Mouse (Mus musculus) CD4-positive, CD25-positive, alpha-beta regulatory T cell, adult 2 months (primary cell): Measurements from ENCODE around the gene Rhbdf2.
A peak's percentile ranks its signal among the peaks of the same experiment; 100 is the strongest.

Experiments
- DNase-seq: peaks from one replicate; pipeline ENCODE4 v3.0.0-alpha.2; 2012; ENCODE audit warnings: low read depth, low spot score

The Rhbdf2 gene

DNA sequence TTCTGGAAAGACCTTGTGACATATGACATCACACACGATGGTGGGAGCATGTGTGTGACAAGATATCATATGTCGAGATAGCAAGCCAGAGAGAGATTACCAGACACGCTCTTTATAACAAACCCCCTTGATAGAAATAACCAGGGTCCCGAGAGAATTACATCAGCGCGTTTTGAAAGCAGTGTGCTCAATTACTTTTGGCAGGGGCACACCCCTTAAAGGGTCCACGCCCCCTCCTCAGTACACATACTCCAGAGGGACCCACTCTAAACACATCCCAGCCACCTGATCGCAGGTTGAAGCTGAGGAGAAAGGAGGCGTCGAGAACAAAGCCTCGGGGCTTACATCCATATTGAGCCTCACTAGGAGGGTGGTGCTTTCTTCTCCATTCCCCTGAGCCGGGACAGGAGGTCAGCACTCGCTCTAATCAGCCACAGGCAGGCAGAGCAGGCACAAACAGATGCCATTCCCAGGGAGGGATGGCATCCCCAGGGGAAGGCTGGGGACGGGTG is 37.7 kb downstream of the Rhbdf2 start:
- no peak for DNase-seq

DNA sequence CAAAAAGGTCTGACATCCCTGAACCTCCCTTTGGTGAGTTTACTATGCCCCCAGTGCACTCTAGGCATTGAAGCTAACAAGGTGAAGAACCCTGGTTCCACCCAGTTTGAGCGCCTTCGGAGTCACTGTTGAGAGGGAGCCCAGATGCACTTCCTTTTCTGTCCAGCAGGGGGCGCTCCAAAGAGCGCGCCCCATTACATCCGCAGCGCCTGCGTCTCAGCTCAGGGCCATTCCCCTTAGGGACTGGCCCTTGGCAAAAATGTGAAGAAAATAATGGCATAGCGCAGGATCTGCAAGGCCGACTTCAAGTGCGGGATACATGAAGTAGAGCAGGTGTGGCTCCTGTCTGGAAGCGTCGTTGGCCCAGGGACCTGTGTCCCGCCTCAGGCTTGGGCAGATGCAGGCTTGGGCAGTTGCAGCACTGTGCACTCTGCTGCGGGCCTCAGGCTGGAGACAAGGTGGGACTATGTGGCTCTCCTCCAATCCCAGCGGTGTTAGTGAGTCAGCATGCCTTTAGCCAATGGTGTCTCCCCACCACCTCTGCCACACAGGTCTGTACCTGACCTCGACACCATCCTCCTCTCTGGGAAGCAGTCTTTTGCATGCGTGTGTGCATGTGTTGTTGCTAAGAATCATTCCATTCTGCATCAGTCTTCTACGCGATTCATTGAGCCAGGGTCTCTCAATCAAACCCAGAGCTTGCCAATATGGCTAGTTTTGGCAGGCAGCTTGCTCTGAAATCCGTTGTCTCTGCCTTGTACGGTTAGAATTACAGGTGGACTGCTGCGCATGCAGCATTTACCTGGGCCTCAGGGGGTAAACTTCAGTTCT is 39.8 kb downstream of the Rhbdf2 start:
- DNase-seq = peak; percentile 83

DNA sequence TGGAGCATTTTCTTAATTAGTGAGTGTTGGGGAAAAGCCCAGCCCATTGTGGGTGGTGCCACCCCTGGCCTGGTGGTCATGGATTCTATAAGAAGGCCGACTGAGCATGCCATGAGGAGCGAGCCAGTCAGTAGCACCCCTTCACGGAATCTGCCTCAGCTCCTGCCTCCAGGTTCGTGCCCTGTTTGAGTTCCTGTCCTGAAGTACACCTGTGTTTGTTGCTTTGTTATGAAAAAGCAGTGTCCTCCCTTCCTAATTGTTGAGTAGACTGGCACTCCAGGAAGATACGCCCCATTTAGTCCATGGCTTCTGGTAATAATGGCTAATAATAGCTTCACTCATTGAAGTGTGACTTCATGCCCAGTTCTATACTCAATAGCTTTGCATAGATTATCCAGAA is 40.5 kb downstream of the Rhbdf2 start, which contains the start of gene Aanat:
Gene Aanat (plus strand): TSS at position 123 of the 400 bp plus-strand sequence.
- DNase-seq = no peak

DNA sequence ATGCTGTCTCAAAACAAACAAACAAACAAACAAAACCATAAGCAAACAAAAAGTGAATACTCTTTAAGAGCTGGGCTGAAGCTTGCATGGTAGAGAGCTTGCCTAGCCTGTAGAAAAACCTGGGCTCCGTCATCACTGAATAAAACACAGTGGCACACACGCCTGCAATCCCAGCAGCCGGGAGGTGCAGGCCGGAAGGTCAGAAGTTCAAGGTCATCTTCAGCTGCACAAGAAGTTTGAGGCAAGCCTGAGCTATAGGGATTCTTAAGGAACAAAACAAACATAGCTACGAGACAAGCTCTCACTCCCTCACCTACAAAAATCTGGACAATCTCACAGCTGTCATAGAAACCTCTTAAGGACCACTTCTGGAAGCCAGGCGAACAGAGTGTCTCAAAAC is 41.1 kb downstream of the Rhbdf2 start:
- no peak for DNase-seq

DNA sequence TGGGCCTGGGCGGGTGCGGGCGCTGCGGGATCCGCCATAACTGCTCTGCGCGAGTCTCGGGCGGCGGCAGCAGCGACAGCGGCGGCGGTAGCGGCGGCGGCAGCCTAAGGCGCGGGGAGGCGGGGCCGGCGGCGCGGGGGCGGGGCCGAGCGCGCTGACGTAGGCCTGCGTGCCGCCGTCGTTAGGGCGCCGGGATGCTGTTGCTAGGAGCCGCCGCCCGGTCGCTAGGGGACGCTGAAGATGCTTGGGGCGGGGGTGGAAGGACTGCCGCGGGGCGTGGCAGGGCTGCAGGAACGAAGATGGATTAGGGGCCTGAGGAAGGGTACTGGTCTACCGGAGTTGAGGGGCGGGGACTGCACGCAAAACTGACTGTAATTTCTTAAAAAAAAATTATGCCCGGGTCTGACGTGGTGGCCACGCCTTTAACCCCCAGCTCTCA is 45.4 kb downstream of the Rhbdf2 start, which contains the start of gene Ube2o:
Gene Ube2o (minus strand): TSS at position 72 of the 439 bp plus-strand sequence.
- peak; percentile 97 for DNase-seq

DNA sequence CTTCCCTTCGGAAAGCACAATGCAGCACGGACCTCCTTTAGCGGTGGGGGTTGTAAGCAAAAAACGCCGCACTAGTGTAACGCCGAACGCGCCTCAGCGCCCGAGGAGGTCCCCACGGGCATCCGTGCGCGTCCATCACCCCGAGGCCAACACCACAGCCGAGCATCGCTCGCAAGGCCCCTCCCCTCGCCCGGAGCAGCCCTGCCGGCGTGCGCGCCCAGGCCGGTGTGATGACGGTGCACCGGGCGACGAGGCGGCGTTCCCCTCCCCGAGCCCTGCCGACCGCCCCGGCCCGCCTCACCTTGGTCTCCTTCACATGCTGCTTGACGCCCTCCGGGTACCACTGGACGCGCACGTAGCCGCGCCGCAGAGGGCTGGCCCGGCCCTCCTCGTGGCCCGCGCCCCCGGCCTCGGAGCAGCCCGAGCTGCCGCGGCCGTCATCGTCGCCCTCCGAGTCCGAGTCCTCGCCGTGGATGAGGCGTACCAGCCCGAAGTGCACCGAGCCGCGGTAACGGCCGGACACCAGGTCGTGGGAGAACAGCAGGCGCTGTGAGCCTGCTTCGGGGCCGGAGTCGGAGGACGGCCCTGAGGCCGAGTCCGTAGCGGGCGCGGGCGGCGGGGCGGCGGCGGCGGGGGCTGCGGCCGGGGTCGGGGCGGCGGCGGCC is 46.0 kb downstream of the Rhbdf2 start:
- DNase-seq = peak; percentile 78

DNA sequence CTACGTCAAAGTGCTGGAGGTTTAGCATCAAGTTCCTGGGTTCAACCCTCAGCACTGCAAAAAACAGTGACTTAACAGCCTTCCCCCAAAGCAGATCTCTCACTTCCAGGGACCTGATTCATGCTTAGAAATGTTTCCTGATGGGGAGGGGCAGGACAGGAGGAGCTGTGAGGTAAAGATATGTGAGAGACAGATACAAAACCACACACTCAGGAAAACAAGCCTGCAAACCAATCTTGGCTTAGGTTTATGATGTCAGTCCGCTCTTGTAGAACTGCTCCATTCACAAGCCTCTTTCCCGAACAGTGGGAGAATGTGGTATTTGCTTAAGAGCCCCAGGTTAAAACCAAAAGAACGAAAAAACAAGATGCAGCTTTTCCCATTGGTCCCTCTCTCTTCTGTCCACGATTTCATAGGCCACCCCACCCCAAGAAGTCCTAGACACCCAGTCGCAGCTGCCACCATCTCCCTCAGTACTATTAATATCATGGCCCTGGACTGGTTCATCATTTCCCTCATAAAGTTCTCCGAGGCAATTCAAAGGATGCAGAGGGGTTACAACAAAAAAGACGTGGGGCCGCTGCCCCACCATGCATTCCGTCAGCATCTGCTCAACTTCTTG is 46.7 kb downstream of the Rhbdf2 start:
- no peak for DNase-seq

DNA sequence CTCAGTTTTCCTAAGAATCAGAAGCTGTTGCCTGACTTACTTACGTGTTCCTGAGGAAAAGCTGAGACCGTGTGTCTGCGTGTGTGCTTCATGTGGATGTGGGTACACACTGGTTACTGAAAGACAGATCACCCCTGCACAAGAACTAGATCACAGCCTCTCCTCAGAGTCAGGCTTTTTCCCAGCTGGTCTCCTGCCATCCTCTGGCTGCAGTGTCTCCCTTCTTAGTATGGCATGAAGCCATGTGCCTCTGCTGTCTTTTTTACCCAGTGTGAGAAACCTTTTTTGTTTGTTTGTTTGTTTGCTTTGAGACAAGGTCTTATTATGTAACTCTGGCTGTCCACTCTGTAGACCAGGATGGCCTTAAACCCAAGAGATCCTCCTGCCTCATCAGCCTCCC is 47.5 kb downstream of the Rhbdf2 start:
- no peak for DNase-seq

DNA sequence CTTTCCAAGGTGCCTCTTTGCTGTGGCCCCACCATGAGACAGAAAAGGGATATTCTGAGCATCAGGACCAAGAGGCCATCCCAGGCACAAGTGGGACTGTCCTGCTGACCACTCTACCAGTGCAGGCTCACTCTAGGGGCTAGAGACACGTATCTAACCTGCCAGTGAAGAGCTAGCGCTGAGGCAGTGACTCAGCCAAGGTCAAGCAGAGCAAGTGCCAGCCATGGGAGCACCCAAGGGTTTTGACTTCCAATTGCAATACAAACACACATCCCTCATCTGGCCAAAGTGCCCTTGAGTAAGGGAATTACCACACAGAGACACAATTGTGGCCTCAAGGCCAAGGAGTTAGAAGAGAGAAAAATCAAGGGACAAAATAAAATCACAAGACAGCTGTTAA is 51.4 kb downstream of the Rhbdf2 start:
- no peak for DNase-seq

DNA sequence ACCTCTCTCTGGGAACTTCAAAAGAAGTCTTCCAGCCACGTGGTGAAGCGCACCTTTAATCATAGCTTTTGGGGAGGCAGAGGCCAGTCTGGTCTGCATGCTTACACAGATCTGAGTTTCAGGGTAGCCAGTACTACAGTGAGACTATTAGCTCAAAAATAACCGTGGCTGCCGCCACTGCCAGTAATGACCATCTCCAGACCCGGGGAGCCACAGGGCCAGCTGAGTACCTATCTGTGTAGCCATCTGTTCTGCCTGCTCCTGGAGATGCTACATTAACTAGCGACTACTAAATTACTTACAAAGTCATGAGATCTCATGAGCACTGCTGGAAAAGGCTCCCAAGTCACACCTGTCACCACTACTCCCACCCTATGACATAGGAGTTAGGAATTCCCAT is 51.8 kb downstream of the Rhbdf2 start:
- DNase-seq = no peak

DNA sequence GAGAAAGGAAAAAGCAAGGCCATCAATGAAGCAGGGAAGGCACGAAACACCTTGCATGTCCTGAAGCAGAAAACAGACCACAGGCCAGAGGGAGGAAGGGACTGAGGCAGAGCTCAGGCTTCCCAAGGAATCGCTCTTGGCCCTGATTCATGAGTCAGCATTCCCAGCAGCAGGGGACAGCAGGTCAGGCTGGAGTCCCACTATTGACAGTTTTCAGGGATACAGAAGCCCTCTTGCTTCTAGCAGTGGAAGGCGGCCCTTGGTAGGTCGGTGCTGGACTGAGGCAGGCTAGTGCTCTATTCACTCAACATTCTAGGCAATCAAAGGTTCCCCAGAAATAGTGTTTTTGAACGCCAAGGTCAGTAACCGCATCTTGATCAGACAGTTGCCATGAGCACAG is 52.3 kb downstream of the Rhbdf2 start:
- DNase-seq = no peak

DNA sequence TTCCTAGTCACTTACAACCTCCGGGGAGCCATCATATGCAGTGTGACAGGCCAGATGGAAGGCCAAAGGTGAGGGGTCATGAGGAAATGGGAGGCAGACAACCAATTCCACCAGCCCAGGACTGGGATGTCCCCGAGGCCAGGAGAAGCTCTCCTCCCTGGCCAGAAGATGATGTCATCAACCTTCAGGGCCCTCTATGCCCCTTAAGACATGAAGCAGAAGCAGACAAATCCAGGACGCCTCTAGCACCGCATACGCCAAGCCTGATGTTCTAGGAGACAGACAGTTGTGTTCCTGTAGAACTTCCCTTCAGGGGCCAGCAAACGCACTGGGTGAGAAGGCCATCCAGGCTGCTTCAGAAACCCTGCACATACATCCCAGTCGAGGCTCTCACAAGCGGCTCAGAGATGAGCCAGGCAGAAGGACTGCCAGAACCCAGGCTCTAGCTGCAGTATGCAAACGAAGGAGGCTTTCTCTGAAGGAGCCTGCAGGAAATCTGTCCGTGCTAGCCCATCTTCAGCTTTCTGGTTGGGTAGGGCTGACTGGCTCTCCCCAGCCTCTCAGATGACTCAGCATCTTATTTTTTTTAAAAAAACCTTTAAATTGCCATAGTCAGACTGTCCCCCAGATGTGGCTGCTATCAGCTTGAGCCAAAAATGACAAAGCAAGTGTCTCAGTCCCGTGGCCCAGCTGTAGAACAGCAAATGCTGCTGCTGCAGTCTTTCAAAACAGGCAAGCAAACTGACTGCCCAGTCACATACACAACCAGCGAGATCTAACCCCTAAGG is 53.9 kb downstream of the Rhbdf2 start:
- DNase-seq = no peak

DNA sequence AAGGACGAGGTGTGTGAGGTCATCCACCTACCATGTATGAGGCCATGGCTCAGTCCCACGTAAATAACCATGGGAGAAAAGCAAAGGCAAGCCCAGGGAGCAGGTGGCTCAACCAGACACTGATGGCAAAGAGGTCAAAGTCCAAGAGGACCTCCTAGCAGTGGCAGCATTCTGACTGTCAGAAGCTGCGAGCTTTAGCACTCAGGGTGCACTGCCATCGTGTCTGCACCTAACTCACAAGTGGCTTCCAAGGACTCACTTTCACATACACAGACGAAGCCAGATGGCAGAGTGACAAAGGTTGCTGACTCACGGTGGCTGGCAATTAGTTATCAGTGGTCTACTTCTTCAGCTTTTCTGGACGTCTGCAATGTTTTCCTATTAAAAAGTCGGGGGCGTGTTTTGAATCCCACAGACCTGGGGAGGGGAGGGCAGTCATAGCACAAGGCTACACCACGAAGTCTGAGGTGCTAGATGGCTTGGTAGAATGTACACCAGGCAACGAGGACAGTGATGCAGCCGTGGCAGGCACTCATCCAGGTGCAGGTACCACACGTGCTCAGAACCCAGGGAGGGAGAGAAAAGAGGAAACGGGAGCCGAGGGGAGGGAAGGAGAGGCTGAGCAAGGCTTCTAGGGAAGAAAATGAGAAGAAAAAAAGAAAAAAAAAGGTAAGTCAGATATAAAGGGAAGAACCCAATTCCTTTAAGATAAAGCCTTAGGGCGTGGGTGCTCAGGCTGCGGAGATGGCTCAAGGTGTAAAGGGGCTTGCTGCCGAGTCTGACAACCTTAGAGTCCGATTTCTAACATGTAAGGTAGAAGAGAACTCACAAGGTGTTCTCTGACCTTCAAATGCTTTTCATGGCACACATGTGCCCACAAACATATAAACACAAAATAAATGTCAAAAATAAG is 54.8 kb downstream of the Rhbdf2 start:
- DNase-seq = no peak

DNA sequence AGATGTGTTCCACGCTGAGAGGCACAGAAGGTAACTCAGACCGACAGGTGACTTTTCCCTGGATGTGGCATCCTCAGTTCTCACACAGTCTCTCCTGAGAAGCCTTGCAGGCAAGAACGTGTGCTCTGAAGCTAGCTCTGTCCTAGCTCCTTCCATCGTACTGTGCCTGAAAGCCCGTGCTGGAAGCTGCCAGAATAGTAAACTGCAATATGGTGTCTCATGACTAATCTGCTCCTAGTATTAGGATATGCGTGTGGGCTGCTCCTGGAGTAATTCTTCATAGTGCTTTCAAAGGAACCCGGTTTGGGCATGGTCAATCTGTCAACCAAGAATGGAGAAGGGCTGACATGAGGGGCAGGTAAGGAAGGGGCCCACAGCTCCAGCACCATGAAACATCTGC is 56.0 kb downstream of the Rhbdf2 start:
- no peak for DNase-seq

DNA sequence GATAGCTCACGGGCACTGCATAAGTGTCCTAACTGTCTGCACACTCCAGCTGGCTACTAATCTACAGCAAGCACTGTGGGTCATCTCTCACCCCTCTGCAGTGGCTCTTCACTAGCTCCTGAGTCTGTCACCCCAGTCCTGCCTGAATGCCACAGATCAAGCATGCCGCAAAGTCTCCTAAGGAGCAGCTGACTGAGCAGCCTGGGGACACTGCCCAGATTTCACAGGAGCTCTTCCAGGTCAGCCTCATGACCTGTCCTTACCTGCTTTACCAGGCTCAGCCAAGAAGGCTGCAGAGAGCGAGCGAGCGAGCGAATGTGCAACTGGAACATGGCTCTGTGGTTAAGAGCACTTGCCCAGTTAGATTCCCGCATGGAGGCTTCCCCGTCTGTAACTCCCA is 59.3 kb downstream of the Rhbdf2 start:
- no peak for DNase-seq

DNA sequence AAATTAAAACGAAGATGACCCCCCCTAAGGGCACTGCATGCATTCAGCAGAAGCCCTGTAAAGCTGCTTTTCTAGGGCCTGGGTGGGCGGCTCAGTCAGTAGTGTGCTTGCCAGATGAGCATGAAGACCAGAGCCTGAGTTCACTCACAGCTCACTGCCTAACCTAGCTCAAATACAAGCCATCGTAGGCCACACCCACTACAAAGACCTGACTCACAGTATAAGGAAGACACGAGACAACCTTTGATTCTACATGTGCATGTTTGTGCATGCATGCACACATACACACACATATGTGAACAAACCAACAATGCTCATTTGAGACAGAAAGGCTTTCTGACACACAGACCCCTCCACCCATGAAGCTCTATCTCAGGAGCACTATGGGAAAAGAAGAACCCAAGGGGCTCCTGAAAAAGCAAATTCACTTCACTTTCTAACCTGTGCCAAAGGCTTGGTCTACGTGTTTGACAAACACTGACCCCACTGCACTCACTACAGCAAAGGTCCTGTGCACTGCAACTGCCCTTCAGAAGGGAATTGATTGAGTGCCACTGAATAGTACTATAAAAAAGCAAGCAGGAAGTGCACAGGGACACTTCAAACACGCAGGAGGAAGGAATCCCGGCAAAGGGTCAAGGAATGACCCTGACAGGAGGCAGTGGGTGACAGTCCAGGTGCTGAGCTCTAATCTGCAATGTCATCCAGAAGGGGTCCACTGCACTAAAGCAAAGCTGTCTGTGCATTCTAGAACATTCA is 61.4 kb downstream of the Rhbdf2 start:
- no peak for DNase-seq

DNA sequence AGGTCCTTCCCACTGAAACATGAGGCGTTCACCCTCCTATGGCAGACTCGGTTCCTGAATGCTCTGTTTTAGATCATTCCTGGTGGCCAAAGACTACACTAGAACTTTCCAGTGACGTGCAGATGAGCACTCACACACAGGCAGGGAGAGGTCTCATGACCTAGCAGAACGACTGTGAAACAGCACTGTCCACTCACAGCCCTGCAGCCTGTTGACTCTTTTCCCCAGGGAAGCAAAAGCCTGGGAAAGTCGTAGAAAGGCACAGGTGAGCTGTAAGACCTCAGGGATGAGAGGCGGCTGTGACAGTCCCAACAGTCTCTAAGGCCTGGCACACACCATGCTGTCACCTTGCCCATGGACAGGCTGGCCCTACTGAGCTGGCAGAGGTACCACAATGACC is 70.5 kb downstream of the Rhbdf2 start:
- no peak for DNase-seq

DNA sequence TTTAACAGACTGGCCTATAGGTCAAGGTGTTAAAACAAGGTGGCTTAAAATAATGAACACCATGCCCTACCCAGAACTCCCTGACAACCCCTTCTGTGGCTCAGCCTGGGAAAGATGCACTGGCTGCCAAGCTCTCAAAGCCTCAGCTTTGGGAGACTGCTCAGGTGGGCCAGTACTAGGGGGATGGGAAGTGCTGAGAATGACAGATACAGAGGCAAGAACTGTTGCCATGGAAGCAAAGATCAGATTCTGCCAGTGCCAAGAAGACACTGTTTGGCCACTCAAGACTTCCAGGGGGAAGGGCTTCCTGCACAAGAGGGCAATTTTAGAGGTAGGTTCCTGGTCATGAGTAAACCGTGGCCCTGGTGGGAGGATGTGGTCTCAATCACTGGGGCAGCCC is 71.2 kb downstream of the Rhbdf2 start:
- no peak for DNase-seq

DNA sequence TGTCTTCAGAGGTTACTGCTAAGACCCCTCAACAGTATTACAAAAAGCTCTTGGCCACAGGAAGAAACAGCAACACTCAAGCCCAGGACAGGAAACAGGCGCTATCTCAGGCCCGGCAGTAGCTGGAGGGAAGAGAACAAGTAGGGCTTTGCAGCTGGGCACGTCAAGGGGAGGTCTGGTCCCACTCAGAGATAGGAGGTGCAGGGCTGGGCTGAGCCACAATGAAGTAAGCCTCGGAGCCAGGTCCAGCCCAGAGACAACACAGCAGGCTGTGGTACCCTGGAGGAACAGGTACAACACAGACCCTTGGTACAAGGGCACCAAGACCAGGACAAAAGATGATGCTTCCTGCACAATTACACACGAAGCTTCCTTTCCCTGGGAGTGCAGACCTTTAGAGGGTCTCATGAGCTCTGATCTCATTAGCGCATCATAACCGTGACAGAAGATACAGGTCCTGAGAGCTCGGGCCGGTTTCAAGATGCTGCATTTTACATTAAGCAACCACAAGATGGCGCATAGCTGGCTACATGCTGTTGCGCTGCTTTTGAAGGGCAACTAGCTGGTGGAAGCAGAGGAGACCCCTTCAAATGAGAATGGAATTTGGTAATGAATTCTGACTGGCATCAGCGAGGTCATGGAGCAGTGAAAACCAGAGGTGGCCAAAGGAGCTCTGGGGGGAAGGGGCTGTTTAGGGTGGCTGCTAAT is 72.5 kb downstream of the Rhbdf2 start:
- peak; percentile 77 for DNase-seq
